Mouse (Mus musculus): ENCODE data around the gene Tac1. TPM values are rescaled to one million over a fixed set of nuclear protein-coding genes. Genes with fewer than 3 reads are reported as not detected.
"Not testable (repeated sequence)": the region's sequence is repeated elsewhere in the genome, so short reads cannot be mapped to it uniquely, and the experiment has no call there.

Gene Tac1
- polyA plus RNA-seq, 1 experiment = 0.61 TPM

DNA sequence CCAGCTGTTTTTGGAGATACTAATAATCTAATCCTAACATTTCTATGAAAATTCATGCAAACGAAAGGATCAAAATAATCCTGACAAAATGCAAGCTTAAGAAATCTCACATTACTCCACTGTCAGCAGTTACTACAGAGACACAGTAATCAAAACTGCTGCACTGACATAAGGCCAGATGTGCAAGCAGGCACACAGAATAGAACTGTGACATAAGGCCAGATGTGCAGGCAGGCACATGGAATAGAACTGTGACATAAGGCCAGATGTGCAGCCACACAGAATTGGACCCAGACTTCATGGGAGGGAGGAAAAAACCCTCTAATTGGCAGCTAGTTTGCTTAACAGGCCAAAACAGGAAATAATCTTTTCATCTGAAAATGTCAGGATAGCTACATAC, 16.5 kb downstream of the Tac1 start:
- WGBS = 84% methylated on average over 1 of the region's 1 CpGs

DNA sequence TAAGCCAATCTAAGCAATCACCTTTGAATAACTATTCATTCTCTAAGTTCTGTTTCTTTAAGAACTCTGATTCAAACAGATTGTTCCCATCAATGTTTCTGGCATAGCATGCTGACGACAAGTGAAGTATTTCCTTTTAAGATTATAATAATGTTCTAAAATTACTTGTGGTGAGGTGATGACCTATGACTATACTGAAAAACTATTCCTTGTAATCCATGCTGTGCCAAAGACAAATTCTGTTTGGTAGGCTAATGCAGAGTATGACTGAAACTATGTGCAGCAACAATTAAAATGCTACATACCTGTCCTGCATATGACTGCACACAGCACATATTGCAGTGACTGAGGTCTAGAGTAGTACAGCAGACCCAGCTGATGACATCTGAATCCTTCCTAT, 23.4 kb downstream of the Tac1 start:
- no peaks in the 10 kb centered on the region for H3K27me3 ChIP-seq (ENCODE audit: control insufficient read depth, insufficient read depth, low read length)
- DNase-seq = no peak
- no peak overlapping the region for H3K27ac ChIP-seq (ENCODE audit: control insufficient read depth, insufficient read depth, low read length)
- H3K36me3 ChIP-seq (ENCODE audit: control insufficient read depth, insufficient read depth, low read length) = no peaks in the 10 kb centered on the region
- 59% methylated on average over 1 of the region's 1 CpGs for WGBS
- H3K4me1 ChIP-seq (replicated peaks; ENCODE audit: control insufficient read depth, insufficient read depth, low read length) = no peaks in the 10 kb centered on the region
- TF ChIP-seq POLR2A (IDR thresholded peaks at IDR 0.05; ENCODE audit: control insufficient read depth, extremely low read depth, insufficient read depth, low read length, poor library complexity) (no peak), CTCF (IDR thresholded peaks at IDR 0.05; ENCODE audit: borderline replicate concordance, control insufficient read depth, extremely low read depth, insufficient read depth, low read length, poor library complexity) (no peak)
- no peak overlapping the region for H3K4me3 ChIP-seq (ENCODE audit: control insufficient read depth, insufficient read depth, low read length)

More for the DNA sequence above, 16.5 kb downstream of the Tac1 start:
- TF ChIP-seq CTCF (IDR thresholded peaks at IDR 0.05; ENCODE audit: borderline replicate concordance, control insufficient read depth, extremely low read depth, insufficient read depth, low read length, poor library complexity) = no peak
- no peak for TF ChIP-seq POLR2A (IDR thresholded peaks at IDR 0.05; ENCODE audit: control insufficient read depth, extremely low read depth, insufficient read depth, low read length, poor library complexity)
- Histone ChIP-seq H3K4me1 (replicated peaks; ENCODE audit: control insufficient read depth, insufficient read depth, low read length) (no peaks in the 10 kb centered on the region), H3K27me3 (ENCODE audit: control insufficient read depth, insufficient read depth, low read length) (no peaks in the 10 kb centered on the region), H3K4me3 (ENCODE audit: control insufficient read depth, insufficient read depth, low read length) (no peak overlapping the region), H3K36me3 (ENCODE audit: control insufficient read depth, insufficient read depth, low read length) (no peaks in the 10 kb centered on the region), H3K27ac (ENCODE audit: control insufficient read depth, insufficient read depth, low read length) (no peak overlapping the region)
- DNase-seq = no peak

DNA sequence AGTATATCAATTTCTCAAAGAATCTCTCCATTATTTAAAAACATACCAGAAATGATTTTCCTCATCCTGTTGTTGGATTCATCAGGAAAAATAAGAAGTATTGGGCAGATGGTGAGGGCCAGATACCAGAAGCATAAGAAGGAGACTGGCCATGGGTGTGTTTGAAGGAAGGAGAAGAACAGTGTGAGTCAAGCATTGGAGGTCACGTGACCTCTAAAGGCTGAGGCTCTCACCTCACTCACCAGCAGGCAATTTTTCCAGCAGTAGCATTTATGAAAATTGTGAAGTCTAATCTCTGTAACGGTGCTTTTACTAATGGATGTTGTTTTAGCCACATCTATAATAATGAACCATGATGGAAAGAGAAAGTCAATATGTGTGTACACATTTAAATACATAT, 39.8 kb downstream of the Tac1 start:
- WGBS = 95% methylated on average over 2 of the region's 2 CpGs
- DNase-seq = no peak
- Histone ChIP-seq H3K4me1 (replicated peaks; ENCODE audit: control insufficient read depth, insufficient read depth, low read length) (no peaks in the 10 kb centered on the region), H3K27ac (ENCODE audit: control insufficient read depth, insufficient read depth, low read length) (no peak overlapping the region), H3K27me3 (ENCODE audit: control insufficient read depth, insufficient read depth, low read length) (no peaks in the 10 kb centered on the region), H3K36me3 (ENCODE audit: control insufficient read depth, insufficient read depth, low read length) (no peaks in the 10 kb centered on the region), H3K4me3 (ENCODE audit: control insufficient read depth, insufficient read depth, low read length) (no peak overlapping the region)
- TF ChIP-seq POLR2A (IDR thresholded peaks at IDR 0.05; ENCODE audit: control insufficient read depth, extremely low read depth, insufficient read depth, low read length, poor library complexity) (no peak), CTCF (IDR thresholded peaks at IDR 0.05; ENCODE audit: borderline replicate concordance, control insufficient read depth, extremely low read depth, insufficient read depth, low read length, poor library complexity) (no peak)

DNA sequence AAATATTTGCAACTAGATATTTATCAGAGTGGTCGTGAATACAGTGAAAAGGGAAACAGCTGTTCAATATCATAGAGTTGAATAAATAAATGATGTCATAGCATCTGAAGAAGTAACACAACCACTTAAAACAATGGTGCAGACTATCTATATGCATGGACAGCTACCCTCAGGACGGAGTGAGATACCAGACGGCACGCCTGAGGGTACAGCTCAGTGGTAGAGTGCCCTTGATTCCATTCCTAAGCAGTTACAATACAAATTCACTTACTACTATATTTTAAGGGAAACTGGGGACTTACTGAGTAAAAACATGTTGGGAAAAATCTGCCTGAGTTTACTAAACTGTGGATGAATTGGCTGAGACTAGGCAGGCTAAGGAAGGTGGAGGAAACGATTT, 43.7 kb downstream of the Tac1 start:
- Histone ChIP-seq H3K4me3 (ENCODE audit: control insufficient read depth, insufficient read depth, low read length) (no peak overlapping the region), H3K27ac (ENCODE audit: control insufficient read depth, insufficient read depth, low read length) (no peak overlapping the region), H3K4me1 (replicated peaks; ENCODE audit: control insufficient read depth, insufficient read depth, low read length) (no peaks in the 10 kb centered on the region), H3K36me3 (ENCODE audit: control insufficient read depth, insufficient read depth, low read length) (no peaks in the 10 kb centered on the region), H3K27me3 (ENCODE audit: control insufficient read depth, insufficient read depth, low read length) (no peaks in the 10 kb centered on the region)
- TF ChIP-seq CTCF (IDR thresholded peaks at IDR 0.05; ENCODE audit: borderline replicate concordance, control insufficient read depth, extremely low read depth, insufficient read depth, low read length, poor library complexity) (no peak), POLR2A (IDR thresholded peaks at IDR 0.05; ENCODE audit: control insufficient read depth, extremely low read depth, insufficient read depth, low read length, poor library complexity) (no peak)
- DNase-seq = no peak
- WGBS = 90% methylated on average over 5 of the region's 5 CpGs

DNA sequence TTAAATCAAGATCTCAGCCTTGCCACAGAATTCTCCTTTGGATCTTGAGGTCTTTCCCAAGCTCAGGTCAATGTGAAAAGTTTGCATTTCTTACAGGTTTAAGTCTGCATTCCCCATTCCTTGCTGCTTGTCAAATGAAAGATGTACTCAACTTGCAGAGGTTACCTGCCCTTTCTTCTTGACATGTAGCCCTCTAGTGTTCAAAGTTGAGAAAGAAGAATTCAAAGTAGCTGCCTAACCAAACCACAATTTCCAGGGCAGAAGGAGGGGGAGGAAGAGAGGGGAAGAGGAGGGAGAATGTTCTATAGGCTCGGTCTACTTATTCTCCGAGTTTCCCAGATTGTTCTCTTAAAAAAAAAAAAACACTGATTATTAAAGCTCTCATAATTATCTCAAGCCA, 45.5 kb downstream of the Tac1 start:
- DNase-seq = no peak
- Histone ChIP-seq H3K36me3 (ENCODE audit: control insufficient read depth, insufficient read depth, low read length) (no peaks in the 10 kb centered on the region), H3K27me3 (ENCODE audit: control insufficient read depth, insufficient read depth, low read length) (no peaks in the 10 kb centered on the region), H3K4me1 (replicated peaks; ENCODE audit: control insufficient read depth, insufficient read depth, low read length) (no peaks in the 10 kb centered on the region), H3K27ac (ENCODE audit: control insufficient read depth, insufficient read depth, low read length) (no peak overlapping the region), H3K4me3 (ENCODE audit: control insufficient read depth, insufficient read depth, low read length) (no peak overlapping the region)
- TF ChIP-seq CTCF (IDR thresholded peaks at IDR 0.05; ENCODE audit: borderline replicate concordance, control insufficient read depth, extremely low read depth, insufficient read depth, low read length, poor library complexity) = no peak
- TF ChIP-seq POLR2A (IDR thresholded peaks at IDR 0.05; ENCODE audit: control insufficient read depth, extremely low read depth, insufficient read depth, low read length, poor library complexity) = no peak
- 11% methylated on average over 2 of the region's 2 CpGs for WGBS

DNA sequence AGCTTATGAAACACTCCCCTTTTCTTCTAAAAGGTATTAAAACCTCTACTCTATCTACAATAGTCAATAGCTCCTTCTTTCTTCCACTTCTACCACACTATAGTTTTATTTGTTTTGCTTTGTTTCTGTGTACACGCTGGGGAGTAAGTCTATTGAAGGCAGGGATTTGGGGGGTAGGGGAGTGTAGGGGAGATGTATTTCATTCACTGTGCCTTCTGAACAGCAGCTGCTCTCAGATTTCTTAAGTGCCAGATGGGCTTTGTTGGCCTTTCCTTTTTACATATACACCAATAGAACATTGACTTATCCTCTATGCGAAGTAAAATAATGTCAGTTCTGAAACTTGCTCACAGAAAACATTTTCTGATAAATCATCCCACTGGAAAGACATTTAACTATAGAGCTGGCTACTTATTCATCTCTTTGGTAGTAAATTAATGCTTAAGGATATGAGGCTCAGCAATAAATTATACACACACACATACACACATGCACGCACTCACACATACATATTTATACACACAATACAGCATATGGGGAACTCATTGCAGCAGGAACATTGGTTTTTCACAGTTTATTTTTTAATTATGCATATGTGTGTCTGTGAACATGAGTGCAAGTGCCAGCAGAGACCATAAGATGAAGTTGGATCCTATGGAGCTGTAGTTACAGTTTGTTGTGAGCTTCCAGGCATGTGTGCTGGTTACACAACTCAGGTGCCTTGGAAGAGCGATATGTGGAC, 46.8 kb downstream of the Tac1 start:
- no peak overlapping the region for H3K4me3 ChIP-seq (ENCODE audit: control insufficient read depth, insufficient read depth, low read length)
- no peak for TF ChIP-seq CTCF (IDR thresholded peaks at IDR 0.05; ENCODE audit: borderline replicate concordance, control insufficient read depth, extremely low read depth, insufficient read depth, low read length, poor library complexity)
- TF ChIP-seq POLR2A (IDR thresholded peaks at IDR 0.05; ENCODE audit: control insufficient read depth, extremely low read depth, insufficient read depth, low read length, poor library complexity) = no peak
- no peak for DNase-seq
- 89% methylated on average over 4 of the region's 4 CpGs for WGBS
- no peaks in the 10 kb centered on the region for H3K36me3 ChIP-seq (ENCODE audit: control insufficient read depth, insufficient read depth, low read length)
- no peaks in the 10 kb centered on the region for H3K27me3 ChIP-seq (ENCODE audit: control insufficient read depth, insufficient read depth, low read length)
- H3K4me1 ChIP-seq (replicated peaks; ENCODE audit: control insufficient read depth, insufficient read depth, low read length) = no peaks in the 10 kb centered on the region
- no peak overlapping the region for H3K27ac ChIP-seq (ENCODE audit: control insufficient read depth, insufficient read depth, low read length)

DNA sequence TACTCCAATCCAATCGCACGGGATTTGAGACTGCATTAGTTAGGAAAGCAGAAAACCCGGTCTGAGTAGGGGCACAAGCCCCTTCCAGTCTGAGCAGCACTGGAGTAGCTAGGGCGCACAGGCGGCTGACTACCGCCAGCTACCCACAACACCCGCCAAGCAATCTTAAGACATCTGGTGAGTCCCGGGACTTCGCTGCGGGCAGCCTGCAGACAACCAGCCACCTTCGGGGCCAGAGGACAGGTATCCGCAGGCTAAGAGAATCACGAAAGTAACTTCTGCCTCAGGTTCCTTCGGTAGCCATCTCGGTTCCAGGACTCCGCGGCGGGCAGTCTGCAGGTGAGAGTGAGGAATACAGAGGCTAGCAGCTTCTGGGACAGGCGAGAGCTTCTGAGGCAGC, 59.0 kb downstream of the Tac1 start:
- not testable (repeated sequence) for H3K27me3 ChIP-seq (ENCODE audit: control insufficient read depth, insufficient read depth, low read length); H3K4me1 ChIP-seq (replicated peaks; ENCODE audit: control insufficient read depth, insufficient read depth, low read length); H3K27ac ChIP-seq (ENCODE audit: control insufficient read depth, insufficient read depth, low read length); H3K4me3 ChIP-seq (ENCODE audit: control insufficient read depth, insufficient read depth, low read length); H3K36me3 ChIP-seq (ENCODE audit: control insufficient read depth, insufficient read depth, low read length); DNase-seq
- 92% methylated on average over 19 of the region's 19 CpGs for WGBS

Other genes starting within 250 kb of the Tac1 start
- gene Asns, start 138.4 kb downstream of the Tac1 start, polyA plus RNA-seq (2012; rRNA removed) = 6.1 and 6.5 TPM in 2 replicates

Measured in thymus, adult 2 months (tissue).